In the genomic region with DNA sequence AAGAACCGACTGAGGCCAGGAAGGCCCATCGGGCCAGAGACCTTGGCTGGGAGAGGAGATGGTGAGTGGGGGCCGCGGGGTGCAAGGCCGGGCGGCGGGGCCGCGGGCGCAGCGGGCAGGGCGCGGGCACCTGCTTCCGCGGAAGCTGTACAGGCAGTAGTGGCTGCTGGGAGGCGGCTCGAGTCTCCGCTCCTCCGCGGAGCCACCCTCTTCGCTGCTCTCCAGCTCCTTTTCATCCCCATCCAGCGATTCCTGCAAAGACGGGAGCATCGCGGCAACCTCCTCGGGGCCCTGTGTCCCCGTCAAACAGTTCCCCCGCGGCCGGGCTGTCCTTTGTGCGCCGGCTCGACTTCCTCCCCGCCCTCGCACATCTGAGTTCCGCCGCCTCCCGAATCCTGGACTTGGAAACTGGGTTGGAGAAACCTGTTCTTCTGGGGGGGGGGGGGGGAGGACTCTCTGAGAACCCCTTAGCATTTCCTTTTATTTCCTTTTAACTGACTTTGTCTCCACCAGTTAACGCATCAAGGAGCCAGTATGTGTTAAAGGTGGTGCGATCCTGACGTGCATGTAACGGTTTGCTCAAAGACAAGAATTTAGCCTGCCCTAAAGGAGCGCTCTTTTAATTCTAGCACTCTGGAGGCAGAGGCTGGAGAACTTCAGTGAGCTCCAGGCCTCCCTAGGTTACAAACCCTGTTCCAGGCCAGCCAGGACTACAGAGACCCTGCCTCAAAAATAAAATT, we compare ENCODE assay signal across 8 mouse cellular contexts. TPM values are rescaled to one million over a fixed set of nuclear protein-coding genes. Genes with fewer than 3 reads are reported as not detected.
DNase-seq lines count a peak whose midpoint lies in the region; ATAC-seq and TF ChIP-seq lines count a peak whose summit lies in the region.

A gene (minus strand): TSS at position 323 of the 740 bp plus-strand sequence.

- H3K79me2 ChIP-seq in MEL (ENCODE audit: control insufficient read depth, insufficient read depth, low read length, poor library complexity), result peaks cover 14% of the 10 kb centered on the region

- TF ChIP-seq RAD21 in MEL (IDR thresholded peaks at IDR 0.05; ENCODE audit: low read depth, low read length), result no peak

- intact Hi-C loops in heart, postnatal 25 days (cut with DNase I), result no loop called here

- WGBS in forebrain, embryonic 15.5 days, result 1% methylated on average over 41 of the region's 43 CpGs
- WGBS in lung, embryonic 14.5 days, result 2% methylated on average over 38 of the region's 43 CpGs

- H3K9me3 ChIP-seq in MEL (replicated peaks; ENCODE audit: insufficient read depth, low read length), result no peaks in the 10 kb centered on the region
- H3K9me3 ChIP-seq in forebrain, embryonic 15.5 days, result no peaks in the 10 kb centered on the region
- no peaks in the 10 kb centered on the region for H3K9me3 ChIP-seq in lung, embryonic 14.5 days (ENCODE audit: low read depth, low read length)

- peak in 1 of 2 experiments; percentile 45; a peak in 1 of 4 replicates for TF ChIP-seq EP300 in MEL (IDR thresholded peaks at IDR 0.05; ENCODE audit: low read depth in 1 of 2, low read length in 2 of 2)

- ATAC-seq in forebrain, embryonic 15.5 days (replicated peaks), result peak; percentile 91
- peak; percentile 89 for ATAC-seq in lung, embryonic 14.5 days (ENCODE audit: insufficient read depth)
- ATAC-seq in neutrophil, adult 5-6 weeks (ENCODE audit: extremely low read depth, insufficient number of reproducible peaks, low FRiP score, poor library complexity, severe bottlenecking), result peak; percentile 80

- H3K27me3 ChIP-seq in MEL (ENCODE audit: control insufficient read depth in 1 of 2, insufficient read depth in 2 of 2, low read length in 2 of 2), result no peaks in the 10 kb centered on the region
- no peaks in the 10 kb centered on the region for H3K27me3 ChIP-seq in forebrain, embryonic 15.5 days
- H3K27me3 ChIP-seq in lung, embryonic 14.5 days (ENCODE audit: insufficient read depth, low read length), result no peaks in the 10 kb centered on the region

- H3K9ac ChIP-seq in MEL (ENCODE audit: control insufficient read depth, low read depth, low read length, poor library complexity, severe bottlenecking), result peak within 1 kb of the TSS; percentile 99
- peak within 1 kb of the TSS; percentile 95 for H3K9ac ChIP-seq in forebrain, embryonic 15.5 days (replicated peaks)
- H3K9ac ChIP-seq in lung, embryonic 14.5 days, result peak within 1 kb of the TSS; percentile 94

- peak within 1 kb of the TSS; percentile 95 for H3K27ac ChIP-seq in MEL (ENCODE audit: control insufficient read depth, low read depth, low read length)
- H3K27ac ChIP-seq in forebrain, embryonic 15.5 days (replicated peaks), result peak within 1 kb of the TSS; percentile 93
- peak within 1 kb of the TSS; percentile 97 for H3K27ac ChIP-seq in layer of hippocampus, adult 2 months
- peak within 1 kb of the TSS; percentile 85 for H3K27ac ChIP-seq in lung, embryonic 14.5 days (ENCODE audit: low read depth)

- TF ChIP-seq POLR2A in MEL (IDR thresholded peaks at IDR 0.05; ENCODE audit: control insufficient read depth in 1 of 2, insufficient read depth in 1 of 2, low read depth in 1 of 2, low read length in 2 of 2, poor library complexity in 1 of 2), result peak; percentile 85 to 94; a peak in 3 of 4 replicates

- H3K36me3 ChIP-seq in MEL (ENCODE audit: control insufficient read depth in 1 of 2, insufficient read depth in 2 of 2, low read length in 2 of 2), result peaks cover 0 to 16% of the 10 kb centered on the region in 2 experiments; a peak in 2 of 4 replicates
- H3K36me3 ChIP-seq in forebrain, embryonic 15.5 days, result peaks cover 21% of the 10 kb centered on the region; the same call in 1 of the 2 replicates
- peaks cover 20% of the 10 kb centered on the region; the same call in 1 of the 2 replicates for H3K36me3 ChIP-seq in lung, embryonic 14.5 days (ENCODE audit: insufficient read depth)

- no peak; a peak in 1 of 6 replicates for TF ChIP-seq CTCF in MEL (IDR thresholded peaks at IDR 0.05 in 2 of 3, conservative IDR thresholded peaks at IDR 0.05 in 1 of 3; ENCODE audit: control insufficient read depth in 1 of 3, insufficient read depth in 1 of 3, low read depth in 2 of 3, low read length in 3 of 3, poor library complexity in 1 of 3, severe bottlenecking in 1 of 3)
- TF ChIP-seq CTCF in layer of hippocampus, adult 2 months (conservative IDR thresholded peaks at IDR 0.05), result no peak
- no peak for TF ChIP-seq CTCF in lung, embryonic 14.5 days (IDR thresholded peaks at IDR 0.05; ENCODE audit: low read depth)

- H3K4me3 ChIP-seq in MEL (ENCODE audit: control insufficient read depth in 1 of 2, insufficient read depth in 1 of 2, low read depth in 2 of 2, low read length in 2 of 2), result peak within 1 kb of the TSS; percentile 88 to 97
- peak within 1 kb of the TSS; percentile 71 for H3K4me3 ChIP-seq in forebrain, embryonic 15.5 days
- peak within 1 kb of the TSS; percentile 93 for H3K4me3 ChIP-seq in layer of hippocampus, adult 2 months
- peak within 1 kb of the TSS; percentile 85 for H3K4me3 ChIP-seq in lung, embryonic 14.5 days (ENCODE audit: low read depth, low read length)

- peak; percentile 97 for DNase-seq in MEL (ENCODE audit: low read depth, low spot score)
- DNase-seq in cerebellum, adult 11-12 months, result peak; percentile 79
- DNase-seq in heart, postnatal 25 days (ENCODE audit: low spot score), result peak; percentile 62
- peak; percentile 76 to 89 for DNase-seq in layer of hippocampus, adult 2 months (ENCODE audit: low spot score in 2 of 2)
- DNase-seq in lung, embryonic 14.5 days, result peak; percentile 88
- peak; percentile 88 for DNase-seq in testis, postnatal 14 days (ENCODE audit: low spot score)

- H3K4me2 ChIP-seq in forebrain, embryonic 15.5 days (replicated peaks), result peak within 1 kb of the TSS; percentile 70
- H3K4me2 ChIP-seq in lung, embryonic 14.5 days, result peak within 1 kb of the TSS; percentile 69

- peaks cover 6 to 10% of the 10 kb centered on the region in 2 experiments for H3K4me1 ChIP-seq in MEL (ENCODE audit: control insufficient read depth in 1 of 2, insufficient read depth in 2 of 2, low read length in 2 of 2)
- peaks cover 19% of the 10 kb centered on the region for H3K4me1 ChIP-seq in forebrain, embryonic 15.5 days
- H3K4me1 ChIP-seq in lung, embryonic 14.5 days (ENCODE audit: insufficient read depth), result no peaks in the 10 kb centered on the region

TF ChIP-seq in MEL, 35 proteins besides CTCF, POLR2A, EP300 and RAD21 (continues in another document):
- TF ChIP-seq MYB (IDR thresholded peaks at IDR 0.05; ENCODE audit: low read depth, low read length) (peak; percentile 51; the same call in 1 of the 2 replicates), TBP (IDR thresholded peaks at IDR 0.05; ENCODE audit: low read depth, low read length) (no peak; the same call in 1 of the 2 replicates), MAFK (IDR thresholded peaks at IDR 0.05; ENCODE audit: borderline replicate concordance, low read depth, low read length) (no peak), USF1 (IDR thresholded peaks at IDR 0.05; ENCODE audit: low read depth, low read length) (peak; percentile 58), KAT2A (conservative IDR thresholded peaks at IDR 0.05; ENCODE audit: low read depth, low read length) (no peak; the same call in 1 of the 2 replicates), UBTF (IDR thresholded peaks at IDR 0.05; ENCODE audit: borderline replicate concordance, insufficient read depth, low read depth, low read length) (peak; percentile 72; the same call in 1 of the 2 replicates), MAX (IDR thresholded peaks at IDR 0.05; ENCODE audit: low read length) (peak; percentile 69), ZC3H11A (IDR thresholded peaks at IDR 0.05; ENCODE audit: low read depth, low read length) (no peak), ZNF384 (IDR thresholded peaks at IDR 0.05; ENCODE audit: low read depth, low read length) (peak; percentile 44; the same call in 1 of the 2 replicates), BHLHE40 (IDR thresholded peaks at IDR 0.05; ENCODE audit: borderline replicate concordance, low read depth, low read length) (no peak), TCF12 (IDR thresholded peaks at IDR 0.05; ENCODE audit: low read depth, low read length) (peak; percentile 81), NRF1 (IDR thresholded peaks at IDR 0.05; ENCODE audit: insufficient read depth, low read depth, low read length, poor library complexity, severe bottlenecking) (0 out of 2 replicates have a peak, but pooled peaks have one; percentile 14), MEF2A (IDR thresholded peaks at IDR 0.05; ENCODE audit: extremely low read depth, insufficient replicate concordance, low read depth, low read length, poor library complexity, severe bottlenecking) (no peak), USF2 (IDR thresholded peaks at IDR 0.05; ENCODE audit: borderline replicate concordance in 1 of 2, insufficient read depth in 1 of 2, low read depth in 1 of 2, low read length in 2 of 2) (no peak), POLR2AphosphoS2 (IDR thresholded peaks at IDR 0.05; ENCODE audit: low read length) (peak; percentile 91; the same call in 1 of the 2 replicates), SMC3 (IDR thresholded peaks at IDR 0.05; ENCODE audit: low read depth, low read length) (no peak), NELFE (IDR thresholded peaks at IDR 0.05; ENCODE audit: low read depth, low read length) (peak; percentile 98), TAL1 (IDR thresholded peaks at IDR 0.05; ENCODE audit: low read length) (no peak), GATA1 (IDR thresholded peaks at IDR 0.05; ENCODE audit: low read depth, low read length) (no peak), SIN3A (IDR thresholded peaks at IDR 0.05; ENCODE audit: low read length) (peak; percentile 85), MAZ (IDR thresholded peaks at IDR 0.05; ENCODE audit: low read depth, low read length) (peak; percentile 89; the same call in 1 of the 2 replicates), CHD2 (IDR thresholded peaks at IDR 0.05; ENCODE audit: low read length) (peak; percentile 25), ELF1 (IDR thresholded peaks at IDR 0.05; ENCODE audit: low read depth, low read length) (peak; percentile 60), GABPA (IDR thresholded peaks at IDR 0.05; ENCODE audit: low read depth, low read length) (no peak), HCFC1 (IDR thresholded peaks at IDR 0.05; ENCODE audit: low read depth, low read length) (peak; percentile 91), E2F4 (IDR thresholded peaks at IDR 0.05; ENCODE audit: borderline replicate concordance, low read depth, low read length) (no peak), ETS1 (IDR thresholded peaks at IDR 0.05; ENCODE audit: low read depth, low read length) (peak; percentile 68)

RNA-seq across cellular contexts. Expression of the gene that starts here (rescaled TPM):
- 9.4 and 10.1 TPM in 2 replicates for total RNA-seq in MEL (2012; rRNA removed)
- polyA plus RNA-seq in MEL (2012; ENCODE audit: insufficient read depth in 1 of 2, insufficient read length in 2 of 2, low read depth in 1 of 2, low replicate concordance in 2 of 2, missing spikeins in 1 of 2), result 1 to 10 TPM in 1 of 2 experiments, not detected in 1; 9.5 TPM
- polyA plus RNA-seq in forebrain, embryonic 15.5 days (2015; fragmentation: Nextera tagmentation; extraction: Ambion mirVana), result 33.9 and 37.9 TPM in 2 replicates
- 10 to 100 TPM; 22.1 to 22.9 TPM for total RNA-seq in heart, postnatal 25 days (2021)
- total RNA-seq in layer of hippocampus, adult 2 months (2021), result 10 to 100 TPM; 51.3 to 53.0 TPM
- polyA plus RNA-seq in lung, embryonic 14.5 days (2014; fragmentation: Nextera tagmentation; extraction: Ambion mirVana), result 20.1 and 21.8 TPM in 2 replicates
- total RNA-seq in neutrophil, adult 5-6 weeks (2017), result 7.5 and 9.7 TPM in 2 replicates

Comparison
In these comparisons a context has a peak if more than half of its experiments do, and no peak if none do; other contexts are left out.
1. Peak in every context shown above with its lines: DNase-seq, ATAC-seq, H3K4me3 ChIP-seq and H3K27ac ChIP-seq.